Mouse (Mus musculus): ENCODE measurements around the gene Psg19. TPM values are rescaled to one million over a fixed set of nuclear protein-coding genes. Genes with fewer than 3 reads are reported as not detected.
A peak's percentile ranks its signal among the peaks of the same experiment; 100 is the strongest.

Psg19 gene
- total and polyA plus RNA-seq, 3 experiments = 0.04 TPM; not detected in 2

- no peaks in the 10 kb centered on the region for H3K9me3 ChIP-seq (replicated peaks; ENCODE audit: insufficient read depth, low read length)
- TF ChIP-seq ZKSCAN1 (IDR thresholded peaks at IDR 0.05; ENCODE audit: low read depth, low read length) = no peak
- no peak for TF ChIP-seq RAD21 (IDR thresholded peaks at IDR 0.05; ENCODE audit: low read depth, low read length)
- no peak for TF ChIP-seq POLR2A (IDR thresholded peaks at IDR 0.05; ENCODE audit: control insufficient read depth in 1 of 2, insufficient read depth in 1 of 2, low read depth in 1 of 2, low read length in 2 of 2, poor library complexity in 1 of 2)
- TF ChIP-seq SMC3 (IDR thresholded peaks at IDR 0.05; ENCODE audit: low read depth, low read length) = no peak
- no peak for TF ChIP-seq BHLHE40 (IDR thresholded peaks at IDR 0.05; ENCODE audit: borderline replicate concordance, low read depth, low read length)
- TF ChIP-seq GABPA (IDR thresholded peaks at IDR 0.05; ENCODE audit: low read depth, low read length) = no peak
- no peak for TF ChIP-seq KAT2A (conservative IDR thresholded peaks at IDR 0.05; ENCODE audit: low read depth, low read length)
- TF ChIP-seq POLR2AphosphoS5 (IDR thresholded peaks at IDR 0.05; ENCODE audit: borderline replicate concordance, low read depth, low read length) = no peak
- TF ChIP-seq ZMIZ1 (IDR thresholded peaks at IDR 0.05; ENCODE audit: low read depth, low read length) = no peak
- TF ChIP-seq USF1 (IDR thresholded peaks at IDR 0.05; ENCODE audit: low read depth, low read length) = no peak
- no peak for TF ChIP-seq MXI1 (IDR thresholded peaks at IDR 0.05; ENCODE audit: low read depth, low read length)
- TF ChIP-seq TBP (IDR thresholded peaks at IDR 0.05; ENCODE audit: low read depth, low read length) = no peak
- H3K27me3 ChIP-seq (ENCODE audit: control insufficient read depth in 1 of 2, insufficient read depth in 2 of 2, low read length in 2 of 2) = no peaks in the 10 kb centered on the region; a peak in 1 of 4 replicates
- peak overlapping the region; percentile 33; the same call in 1 of the 2 replicates for H3K9ac ChIP-seq (ENCODE audit: control insufficient read depth, low read depth, low read length, poor library complexity, severe bottlenecking)
- no peaks in the 10 kb centered on the region for H3K36me3 ChIP-seq (ENCODE audit: control insufficient read depth in 1 of 2, insufficient read depth in 2 of 2, low read length in 2 of 2)
- no peak overlapping the region for H3K27ac ChIP-seq (ENCODE audit: control insufficient read depth, low read depth, low read length)
- H3K79me2 ChIP-seq (ENCODE audit: control insufficient read depth, insufficient read depth, low read length, poor library complexity) = no peaks in the 10 kb centered on the region; the same call in 1 of the 2 replicates
- DNase-seq (ENCODE audit: low read depth, low spot score) = no peak
- H3K4me3 ChIP-seq (ENCODE audit: control insufficient read depth in 1 of 2, insufficient read depth in 1 of 2, low read depth in 2 of 2, low read length in 2 of 2) = peak overlapping the region; percentile 51 to 62; a peak in 3 of 4 replicates
- peaks cover 0 to 9% of the 10 kb centered on the region in 2 experiments; a peak in 1 of 4 replicates for H3K4me1 ChIP-seq (ENCODE audit: control insufficient read depth in 1 of 2, insufficient read depth in 2 of 2, low read length in 2 of 2)
These were observed 42.9 kb upstream of the Psg19 start for GRCm38 (mm10) chr7:18841174-18841567.

GRCm38 (mm10) chr7:18840386-18841173 lies 42.3 kb upstream of the Psg19 start:
- Histone ChIP-seq H3K9me3 (replicated peaks; ENCODE audit: insufficient read depth, low read length) (no peaks in the 10 kb centered on the region), H3K27ac (ENCODE audit: control insufficient read depth, low read depth, low read length) (peak overlapping the region; percentile 6; the same call in 1 of the 2 replicates), H3K79me2 (ENCODE audit: control insufficient read depth, insufficient read depth, low read length, poor library complexity) (no peaks in the 10 kb centered on the region; the same call in 1 of the 2 replicates), H3K27me3 (ENCODE audit: control insufficient read depth in 1 of 2, insufficient read depth in 2 of 2, low read length in 2 of 2) (no peaks in the 10 kb centered on the region), H3K4me1 (ENCODE audit: control insufficient read depth in 1 of 2, insufficient read depth in 2 of 2, low read length in 2 of 2) (peaks cover 0 to 9% of the 10 kb centered on the region in 2 experiments; a peak in 1 of 4 replicates), H3K9ac (ENCODE audit: control insufficient read depth, low read depth, low read length, poor library complexity, severe bottlenecking) (peak overlapping the region; percentile 59), H3K36me3 (ENCODE audit: control insufficient read depth in 1 of 2, insufficient read depth in 2 of 2, low read length in 2 of 2) (no peaks in the 10 kb centered on the region), H3K4me3 (ENCODE audit: control insufficient read depth in 1 of 2, insufficient read depth in 1 of 2, low read depth in 2 of 2, low read length in 2 of 2) (peak overlapping the region; percentile 54 to 79)
- peak; percentile 78 for DNase-seq (ENCODE audit: low read depth, low spot score)
- TF ChIP-seq UBTF (IDR thresholded peaks at IDR 0.05; ENCODE audit: borderline replicate concordance, insufficient read depth, low read depth, low read length) (no peak), GABPA (IDR thresholded peaks at IDR 0.05; ENCODE audit: low read depth, low read length) (no peak), POLR2A (IDR thresholded peaks at IDR 0.05; ENCODE audit: control insufficient read depth in 1 of 2, insufficient read depth in 1 of 2, low read depth in 1 of 2, low read length in 2 of 2, poor library complexity in 1 of 2) (no peak), CHD2 (IDR thresholded peaks at IDR 0.05; ENCODE audit: low read length) (no peak), TCF12 (IDR thresholded peaks at IDR 0.05; ENCODE audit: low read depth, low read length) (0 out of 2 replicates have a peak, but pooled peaks have one; percentile 26), BHLHE40 (IDR thresholded peaks at IDR 0.05; ENCODE audit: borderline replicate concordance, low read depth, low read length) (no peak), ETS1 (IDR thresholded peaks at IDR 0.05; ENCODE audit: low read depth, low read length) (peak; percentile 73; the same call in 1 of the 2 replicates), MYC (IDR thresholded peaks at IDR 0.05; ENCODE audit: low read depth, low read length) (no peak), POLR2AphosphoS2 (IDR thresholded peaks at IDR 0.05; ENCODE audit: low read length) (no peak), ZNF384 (IDR thresholded peaks at IDR 0.05; ENCODE audit: low read depth, low read length) (no peak), E2F4 (IDR thresholded peaks at IDR 0.05; ENCODE audit: borderline replicate concordance, low read depth, low read length) (no peak), SIN3A (IDR thresholded peaks at IDR 0.05; ENCODE audit: low read length) (peak; percentile 33), MAX (IDR thresholded peaks at IDR 0.05; ENCODE audit: low read length) (no peak), ELF1 (IDR thresholded peaks at IDR 0.05; ENCODE audit: low read depth, low read length) (peak; percentile 49; the same call in 1 of the 2 replicates), MEF2A (IDR thresholded peaks at IDR 0.05; ENCODE audit: extremely low read depth, insufficient replicate concordance, low read depth, low read length, poor library complexity, severe bottlenecking) (no peak), MXI1 (IDR thresholded peaks at IDR 0.05; ENCODE audit: low read depth, low read length) (no peak; the same call in 1 of the 2 replicates), JUND (IDR thresholded peaks at IDR 0.05; ENCODE audit: low read depth, low read length) (no peak), MAZ (IDR thresholded peaks at IDR 0.05; ENCODE audit: low read depth, low read length) (no peak; the same call in 1 of the 2 replicates), KAT2A (conservative IDR thresholded peaks at IDR 0.05; ENCODE audit: low read depth, low read length) (no peak), NRF1 (IDR thresholded peaks at IDR 0.05; ENCODE audit: insufficient read depth, low read depth, low read length, poor library complexity, severe bottlenecking) (no peak), RAD21 (IDR thresholded peaks at IDR 0.05; ENCODE audit: low read depth, low read length) (no peak), MAFK (IDR thresholded peaks at IDR 0.05; ENCODE audit: borderline replicate concordance, low read depth, low read length) (no peak)
